Mouse (Mus musculus) thymus, adult 18-20 months (tissue): Measurements from ENCODE around the gene Rcl1.
A peak's percentile ranks its signal among the peaks of the same experiment; 100 is the strongest.

ENCODE experiments used
- DNase-seq, 2 experiments: peaks; one replicate each; pipeline ENCODE4 v3.0.0; 2022; ENCODE audit warnings: mixed read lengths in 2 of 2

The Rcl1 gene

DNA sequence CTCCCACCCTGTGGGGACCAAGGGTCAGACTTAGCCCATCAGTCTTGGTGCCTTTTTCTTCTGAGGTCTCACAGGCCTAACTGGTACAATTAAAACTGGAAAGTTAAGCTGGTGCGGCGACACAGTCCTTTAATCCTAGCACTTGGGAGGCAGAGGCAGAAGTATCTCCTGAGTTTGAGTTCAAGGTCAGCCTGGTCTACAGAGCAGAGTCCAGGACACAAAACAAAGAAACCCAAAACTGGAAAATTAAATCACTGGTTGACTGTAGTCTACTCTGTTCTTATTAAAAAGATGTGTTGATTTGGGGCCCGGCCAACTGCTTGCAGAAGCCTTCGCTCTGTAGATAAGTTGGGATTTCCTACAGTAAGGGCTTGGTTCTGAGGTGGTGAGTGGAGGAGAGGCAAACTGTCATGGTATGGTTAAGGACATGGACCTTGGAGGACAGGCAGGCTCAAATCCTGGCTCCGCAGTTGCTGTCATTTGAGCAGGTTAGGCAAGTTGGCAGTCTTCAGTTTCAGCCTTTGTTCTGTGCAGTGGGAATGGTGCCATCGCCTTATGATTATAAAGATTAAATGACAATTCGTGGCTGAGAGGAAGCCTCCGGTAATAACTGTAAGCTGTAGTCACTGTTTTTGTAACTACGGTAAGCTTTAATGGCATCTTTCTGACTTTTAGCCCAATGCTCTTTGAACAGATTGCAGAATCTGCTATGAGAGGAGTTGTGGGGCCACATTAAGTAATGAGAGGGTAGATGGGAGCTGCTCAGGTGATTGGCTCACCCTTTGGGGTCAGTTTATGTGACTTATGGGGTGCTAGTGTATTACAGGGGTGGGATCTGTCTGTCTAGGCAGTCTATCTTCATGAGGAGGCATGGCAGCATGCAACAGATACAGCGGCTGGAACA is 12.8 kb downstream of the Rcl1 start:
- no peak for DNase-seq

DNA sequence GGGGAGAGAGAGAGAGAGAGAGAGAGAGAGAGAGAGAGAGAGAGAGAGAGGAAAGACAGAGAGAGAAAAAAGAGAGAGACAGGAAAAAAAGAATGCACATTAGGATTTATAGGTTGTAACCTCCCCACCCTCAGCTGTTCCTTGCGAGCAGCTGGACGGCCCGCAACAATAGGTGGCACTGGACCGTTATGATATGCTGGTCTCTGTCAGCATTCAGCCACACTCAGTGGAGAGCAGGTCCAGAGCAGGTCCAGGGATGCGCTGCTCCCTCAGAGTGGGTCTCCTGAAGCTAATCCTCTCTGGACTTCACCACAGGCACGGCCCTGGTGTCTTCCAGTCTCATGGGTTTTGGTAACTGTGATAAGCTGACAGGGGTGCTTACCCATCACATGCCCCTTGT is 15.6 kb downstream of the Rcl1 start:
- DNase-seq = no peak

DNA sequence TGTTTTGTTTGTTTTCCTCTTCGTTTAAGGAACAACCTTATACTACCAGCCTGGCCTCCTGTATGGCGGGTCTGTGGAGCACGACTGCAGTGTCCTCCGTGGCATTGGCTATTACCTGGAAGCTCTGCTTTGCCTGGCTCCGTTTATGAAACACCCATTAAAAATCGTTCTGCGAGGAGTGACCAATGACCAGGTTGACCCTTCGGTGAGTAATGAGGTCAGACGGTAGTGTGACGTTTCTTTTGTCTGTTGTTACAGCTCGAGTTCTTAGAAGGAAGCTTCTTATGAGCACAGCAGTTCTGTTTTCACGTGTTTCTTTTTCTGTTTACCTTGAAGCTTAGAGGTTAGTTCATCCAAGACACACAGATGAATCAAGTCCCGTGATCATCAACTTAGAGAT is 17.0 kb downstream of the Rcl1 start:
- DNase-seq = no peak

DNA sequence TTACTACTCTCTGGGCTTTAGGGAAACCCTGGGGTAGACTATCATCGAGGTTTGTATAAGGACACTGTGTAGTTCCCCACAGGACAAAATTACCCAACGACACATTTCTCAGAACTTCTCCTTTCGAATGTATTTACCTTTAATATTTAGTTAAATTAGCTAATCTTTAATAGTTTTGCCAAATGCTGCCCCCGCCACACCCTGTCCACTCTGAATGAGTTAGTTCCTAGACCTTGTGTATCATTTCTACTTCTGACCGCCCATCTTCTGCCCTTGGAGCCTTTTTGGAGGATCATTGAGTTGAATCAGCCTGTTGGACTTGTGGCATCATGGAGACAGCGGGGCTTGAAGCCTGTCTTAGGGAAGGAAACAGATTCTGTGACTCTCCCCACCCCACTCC is 19.1 kb downstream of the Rcl1 start:
- DNase-seq = no peak

DNA sequence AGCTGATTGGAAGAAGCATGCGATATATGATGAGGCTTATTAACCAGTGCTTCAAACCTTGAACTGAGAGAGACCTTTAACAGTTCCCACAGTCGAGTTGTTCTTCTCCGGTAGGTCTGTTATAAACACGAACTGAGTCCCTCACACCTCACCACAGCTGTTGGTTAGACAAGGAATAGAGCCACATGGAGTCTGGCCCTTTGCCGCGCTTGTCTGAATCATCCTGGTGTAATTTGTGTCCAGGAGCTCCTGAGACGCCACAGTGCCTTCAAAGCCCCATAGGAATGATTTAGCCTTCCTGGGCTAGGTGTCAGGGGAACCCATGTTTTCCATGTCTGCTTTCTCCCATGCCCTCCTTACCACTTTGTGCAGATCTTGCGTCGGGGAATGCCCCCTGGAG is 20.2 kb downstream of the Rcl1 start:
- DNase-seq = no peak

DNA sequence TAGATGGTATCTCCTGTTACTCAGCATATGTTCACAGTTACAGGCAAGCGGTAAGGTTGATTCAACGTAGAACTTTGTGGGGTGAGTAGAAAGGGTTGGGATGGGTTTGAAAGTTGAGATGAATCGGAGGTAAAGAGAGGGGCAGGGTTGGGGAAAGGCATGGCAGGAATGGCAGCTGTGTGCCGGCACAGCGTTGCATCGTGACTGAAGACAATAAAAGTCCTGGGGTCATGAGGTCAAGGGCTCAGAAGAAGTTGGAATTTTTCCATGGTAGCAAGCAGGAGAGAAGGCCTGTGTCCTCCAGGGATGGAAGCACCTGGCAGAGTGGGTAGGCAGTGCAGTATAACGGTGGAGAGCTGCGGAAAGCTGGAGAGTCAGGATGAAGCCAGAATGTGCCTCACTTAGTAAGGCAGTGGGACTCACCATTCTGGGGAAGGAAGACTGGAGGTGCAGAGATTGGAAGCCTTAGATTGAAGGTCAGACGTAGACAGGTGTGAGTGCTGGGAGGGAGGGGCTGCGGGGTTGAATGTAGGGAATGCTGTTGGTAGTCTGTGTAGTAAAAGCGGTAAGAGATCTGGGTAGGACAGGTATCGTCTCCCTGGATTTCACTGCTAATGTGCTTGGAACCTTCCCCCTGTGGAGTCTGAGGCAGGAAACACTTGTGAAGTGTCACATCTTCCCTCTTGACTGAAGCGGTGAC is 23.9 kb downstream of the Rcl1 start:
- DNase-seq = no peak

DNA sequence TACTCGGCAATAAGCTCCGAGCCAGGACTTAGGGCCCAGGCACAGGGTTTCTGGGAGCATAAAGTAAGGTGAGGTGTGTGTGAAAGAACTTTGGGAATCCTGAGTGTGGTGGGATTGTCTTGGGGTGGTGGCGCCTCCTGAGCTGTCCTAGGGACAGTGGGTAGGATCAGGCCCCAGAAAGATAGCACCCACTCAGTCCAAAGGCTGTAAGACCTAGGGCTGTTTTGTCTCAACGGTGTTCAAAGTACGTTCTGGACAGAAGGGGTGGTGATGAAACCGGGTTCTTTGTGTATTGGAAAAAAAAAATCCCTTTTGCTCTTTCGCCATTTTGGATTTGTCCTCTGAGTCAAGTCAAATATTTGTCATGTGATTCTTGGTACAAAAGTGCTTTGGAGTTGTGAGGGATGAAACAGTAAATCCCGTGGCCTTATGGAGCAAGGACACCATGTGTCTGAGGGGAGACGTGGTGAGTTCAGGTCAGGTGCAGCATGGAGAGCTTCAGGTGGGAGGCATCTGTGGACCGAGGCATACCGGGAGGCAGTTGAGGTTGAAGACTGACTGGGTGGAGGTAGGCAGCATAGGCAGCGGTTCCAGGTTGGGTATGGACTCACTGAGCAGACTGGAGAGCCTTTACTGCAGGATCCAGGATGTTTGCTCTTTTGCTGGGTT is 25.3 kb downstream of the Rcl1 start:
- no peak for DNase-seq

DNA sequence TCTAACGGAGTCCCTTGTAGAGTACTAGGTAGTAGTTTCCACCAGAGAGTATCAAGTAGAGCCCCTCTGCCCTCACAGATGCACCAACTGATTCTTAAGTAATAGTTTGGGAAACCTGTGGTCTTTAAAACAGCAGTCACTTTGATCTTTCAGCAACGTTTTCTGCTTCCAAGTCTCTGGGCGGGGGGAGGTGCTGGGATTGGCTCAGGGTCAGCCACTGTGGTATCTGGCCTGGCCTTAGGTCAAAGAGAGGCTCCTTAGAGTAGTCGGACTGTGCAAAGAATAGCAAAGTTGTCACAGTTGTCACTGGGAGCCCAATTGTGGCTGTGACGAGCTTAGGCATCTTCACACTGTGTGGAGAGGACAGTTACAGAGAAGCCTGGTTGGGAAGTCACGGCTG is 26.2 kb downstream of the Rcl1 start:
- DNase-seq = no peak

DNA sequence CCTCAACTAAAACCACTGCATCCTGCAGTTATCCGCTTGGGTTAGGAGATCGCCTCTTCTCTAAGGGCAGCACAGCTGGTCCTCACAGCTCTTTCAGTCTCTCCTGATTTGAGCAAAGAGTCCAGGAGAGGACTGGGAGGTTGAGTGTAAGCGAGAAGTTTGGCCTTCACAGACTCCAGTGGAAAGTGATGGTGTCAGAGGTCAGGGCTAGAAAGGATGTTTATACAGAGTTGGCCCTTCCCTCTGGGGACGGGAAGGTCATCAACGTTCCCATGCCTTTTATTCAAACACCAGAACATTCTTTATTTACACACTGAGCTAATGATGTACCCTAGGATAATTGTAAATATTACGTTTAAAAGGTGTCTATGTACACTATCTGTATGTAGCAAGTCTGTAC is 27.0 kb downstream of the Rcl1 start:
- DNase-seq = no peak

DNA sequence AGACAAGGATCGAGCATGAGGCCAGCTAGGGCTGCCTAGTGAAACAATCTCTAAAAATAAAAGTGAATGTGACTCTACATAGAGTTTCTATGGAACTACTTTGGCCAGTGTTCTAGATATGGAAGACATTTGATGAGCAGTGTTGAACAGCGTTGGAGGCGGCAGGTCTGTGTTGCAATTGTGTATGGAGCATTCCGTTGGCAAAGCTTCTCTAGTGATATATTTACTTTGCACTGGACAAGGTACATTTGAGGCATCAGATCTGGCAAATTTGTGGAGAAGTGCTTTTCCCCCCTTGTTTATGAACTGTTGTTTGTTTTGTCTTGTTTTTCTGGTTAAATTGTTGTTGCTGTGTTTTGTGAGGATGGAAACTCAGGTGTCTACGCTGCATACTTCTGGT is 28.4 kb downstream of the Rcl1 start:
- no peak for DNase-seq

DNA sequence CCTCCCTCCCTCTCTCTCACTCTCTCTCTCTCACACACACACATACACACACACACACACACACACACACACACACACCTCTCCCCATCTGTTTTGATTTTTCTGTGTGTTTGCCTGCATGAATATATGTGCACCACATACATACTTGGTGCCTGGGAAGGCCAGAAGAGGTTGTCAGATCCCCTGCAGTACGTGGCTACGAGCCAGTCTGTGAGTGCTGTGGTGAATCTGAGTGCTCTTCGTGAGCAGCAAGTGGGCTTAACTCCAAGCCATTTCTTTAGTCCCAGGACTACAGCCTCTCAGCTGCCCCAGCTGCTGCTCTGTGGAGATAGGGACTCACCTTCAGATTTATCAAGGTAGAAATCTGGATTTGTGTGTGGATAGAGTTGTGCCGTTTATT is 30.0 kb downstream of the Rcl1 start:
- DNase-seq = no peak

DNA sequence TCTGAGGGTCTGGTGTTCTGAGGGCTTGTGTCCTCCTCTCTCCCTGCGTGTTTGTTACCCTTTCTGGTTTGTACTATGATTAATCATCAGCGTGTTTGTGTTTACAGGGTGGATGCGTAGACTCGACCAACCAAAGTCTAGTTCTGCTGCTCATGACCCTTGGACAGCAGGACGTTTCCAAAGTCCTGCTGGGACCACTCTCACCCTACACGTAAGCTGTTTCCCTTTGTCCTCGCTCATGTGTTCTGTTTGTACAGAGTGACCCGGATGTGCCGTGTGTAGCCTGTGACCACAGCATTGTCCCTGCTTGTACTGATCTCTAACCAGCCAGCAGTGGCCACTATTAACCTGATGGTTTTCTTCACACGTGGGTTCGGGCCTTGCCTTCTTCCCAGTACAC is 33.1 kb downstream of the Rcl1 start:
- no peak for DNase-seq

DNA sequence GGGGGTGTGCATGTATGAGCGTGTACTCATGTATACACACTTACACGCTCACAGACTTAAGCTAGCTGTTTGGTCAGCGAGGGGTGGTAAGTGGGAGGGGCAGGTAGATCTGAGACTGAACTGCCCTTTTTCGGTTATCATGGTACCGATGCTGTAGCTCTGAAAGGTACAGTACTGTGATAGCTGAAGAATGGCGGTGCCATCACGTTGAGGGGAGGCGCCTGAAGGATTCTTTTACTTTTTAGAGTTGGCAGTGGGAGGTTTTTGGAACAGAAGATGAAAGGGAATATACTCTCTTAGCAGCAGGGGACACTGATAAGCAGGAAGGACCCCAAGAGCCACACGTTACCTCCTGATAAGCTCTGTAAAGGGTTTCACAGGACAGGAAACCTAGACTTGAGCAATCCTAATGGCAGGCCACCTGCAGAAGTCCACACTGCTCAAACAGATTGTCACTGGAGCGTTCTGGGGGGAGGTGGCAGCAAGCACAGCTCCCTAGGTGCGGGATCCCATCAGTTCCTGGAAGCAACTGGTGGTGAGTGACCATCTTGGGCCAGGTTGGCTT is 34.1 kb downstream of the Rcl1 start:
- DNase-seq = no peak

DNA sequence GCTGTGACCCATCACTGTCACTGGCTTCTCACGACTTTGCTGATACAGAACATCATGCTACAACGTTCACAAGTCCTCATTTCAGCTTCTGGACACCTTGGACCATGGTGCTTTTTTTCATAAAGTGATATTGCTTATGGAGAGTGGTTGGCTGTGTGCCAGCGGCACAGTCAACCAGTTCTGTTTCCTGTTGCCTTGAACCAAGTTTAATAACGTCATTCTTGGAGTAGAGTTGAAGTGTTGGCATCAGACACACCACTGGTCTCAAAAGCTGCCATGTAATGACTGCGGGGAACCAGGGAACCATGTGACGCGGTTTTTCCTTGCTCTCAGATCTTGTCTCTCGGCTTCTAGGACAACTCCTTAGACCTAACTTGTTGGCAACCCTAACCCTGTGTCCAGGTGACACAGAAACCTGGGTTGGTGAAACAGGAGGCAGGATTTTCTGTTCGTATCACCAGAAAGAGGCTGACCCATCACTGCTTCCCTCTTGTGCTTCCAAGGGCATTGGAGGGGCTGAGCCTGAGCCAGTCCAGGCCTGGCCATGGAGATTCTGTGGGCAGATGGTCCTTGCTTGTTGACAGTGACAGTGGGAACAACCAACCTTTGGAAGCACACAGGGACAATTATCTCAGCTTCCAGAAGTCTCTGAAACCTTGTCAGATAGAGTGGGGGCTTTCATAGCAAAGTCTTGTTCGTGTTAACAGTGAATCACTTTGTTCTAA is 37.5 kb downstream of the Rcl1 start:
- no peak for DNase-seq

DNA sequence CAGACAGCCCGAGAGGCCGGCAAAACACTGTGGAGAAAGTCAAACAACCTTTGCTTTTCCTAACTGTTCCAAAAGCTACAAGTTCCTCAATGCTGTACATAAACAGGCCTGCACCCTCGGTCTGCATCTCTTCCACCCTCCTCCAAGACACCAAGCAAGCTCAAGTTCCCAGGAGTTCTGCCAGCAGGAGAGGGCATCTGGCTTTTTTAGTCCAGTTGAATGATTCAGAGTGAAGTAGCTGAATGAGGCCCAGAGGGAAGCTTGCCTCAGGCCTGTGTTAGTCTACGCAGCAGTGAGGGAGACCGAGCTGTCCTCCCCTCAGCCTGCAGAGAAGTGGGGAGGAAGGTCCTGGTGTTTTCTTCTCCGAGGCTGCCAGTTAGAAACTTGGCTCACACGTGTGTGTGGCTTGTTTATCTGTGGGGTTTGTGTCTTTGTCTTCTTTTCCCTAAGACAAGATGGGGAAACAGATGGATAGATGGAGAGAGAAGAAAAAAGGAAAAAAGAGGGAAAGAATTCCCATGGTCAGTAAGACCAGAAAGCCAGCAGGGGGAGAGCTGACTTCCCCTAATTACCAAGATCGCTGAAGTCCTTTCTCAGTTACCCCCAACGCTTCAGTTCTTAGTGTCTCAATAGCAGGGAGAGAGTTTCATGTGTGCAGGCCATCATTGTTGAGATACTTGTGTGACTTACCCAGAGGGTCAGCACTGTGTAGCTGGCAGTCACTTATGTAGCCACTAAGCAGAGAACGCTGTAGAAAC is 38.7 kb downstream of the Rcl1 start:
- DNase-seq = no peak

DNA sequence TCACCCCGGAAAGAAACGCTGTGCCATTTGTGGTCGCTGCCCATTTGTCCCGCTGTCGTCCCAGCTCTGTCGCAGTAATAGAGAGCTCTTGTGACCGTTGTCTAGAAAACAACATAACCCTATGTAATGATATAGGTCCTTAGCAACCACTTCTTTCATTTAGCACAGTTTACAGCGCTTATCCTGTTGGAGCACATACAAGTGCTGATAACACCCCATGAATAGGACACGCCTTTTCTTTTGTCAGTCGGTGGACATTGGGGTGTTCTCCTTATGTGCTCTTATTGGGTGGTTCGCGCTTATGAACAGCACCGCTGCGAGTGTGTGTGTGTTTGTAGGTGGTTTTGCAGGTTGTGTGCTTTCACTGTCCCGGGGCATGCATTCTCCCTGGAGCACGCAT is 39.8 kb downstream of the Rcl1 start:
- DNase-seq = no peak

DNA sequence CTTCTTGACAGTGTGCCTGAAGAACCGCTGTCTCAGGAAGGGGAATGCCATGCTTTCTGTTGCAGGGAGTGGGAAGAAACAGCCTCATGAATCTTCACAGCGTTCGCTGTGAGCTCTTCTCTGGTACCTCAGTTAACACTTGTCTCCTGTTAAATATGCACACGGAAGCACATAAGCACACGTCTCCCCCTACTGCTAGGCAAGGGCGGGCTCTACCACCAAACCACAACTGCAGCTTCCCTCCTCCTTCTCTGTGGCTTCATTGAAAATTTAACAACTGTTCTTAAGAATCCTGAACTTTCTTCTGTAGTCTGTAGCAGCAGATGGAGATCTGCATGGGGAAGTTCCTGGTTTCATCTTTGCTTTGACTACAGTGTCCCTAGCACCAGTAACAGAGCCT is 41.1 kb downstream of the Rcl1 start:
- DNase-seq = peak in 1 of 2 experiments; percentile 18

DNA sequence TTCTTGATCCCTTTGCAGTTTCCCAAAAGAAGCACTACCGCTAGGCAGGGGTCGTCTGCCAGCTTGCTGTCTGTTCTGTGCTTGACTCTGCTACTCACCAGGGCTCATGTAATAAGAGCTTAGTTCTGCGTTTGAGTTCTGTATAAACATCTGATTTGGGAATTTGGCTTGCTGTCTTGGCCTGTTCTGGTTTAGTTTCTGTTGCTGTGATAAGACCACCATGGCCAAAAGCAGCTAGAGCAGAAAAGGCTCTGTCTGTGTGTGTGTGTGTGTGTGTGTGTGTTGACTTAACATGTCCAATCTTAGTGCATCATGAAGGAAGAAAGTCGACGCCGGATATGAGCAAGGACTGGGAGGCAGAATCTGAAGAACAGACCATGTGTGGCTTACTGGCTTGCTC is 44.2 kb downstream of the Rcl1 start:
- DNase-seq = no peak

DNA sequence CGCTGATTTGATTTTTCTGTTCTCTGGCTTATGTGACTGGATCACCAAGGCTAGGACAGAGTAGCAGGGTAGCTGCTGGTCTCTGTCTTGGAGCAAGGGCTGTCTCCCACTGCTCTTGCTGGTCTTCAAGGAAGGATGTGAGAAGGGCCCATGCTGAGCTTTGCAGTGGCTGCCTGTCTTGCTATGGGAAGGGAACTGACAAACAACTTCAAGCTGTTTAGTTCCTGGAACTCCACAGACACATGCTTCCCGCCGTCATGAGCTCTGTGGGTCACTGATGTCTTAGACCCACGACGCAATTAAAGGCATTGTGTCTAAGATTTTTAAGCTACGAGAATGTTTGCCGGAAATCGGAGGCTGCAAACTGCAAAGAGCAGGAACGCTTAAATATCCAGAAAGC is 45.6 kb downstream of the Rcl1 start:
- no peak for DNase-seq

DNA sequence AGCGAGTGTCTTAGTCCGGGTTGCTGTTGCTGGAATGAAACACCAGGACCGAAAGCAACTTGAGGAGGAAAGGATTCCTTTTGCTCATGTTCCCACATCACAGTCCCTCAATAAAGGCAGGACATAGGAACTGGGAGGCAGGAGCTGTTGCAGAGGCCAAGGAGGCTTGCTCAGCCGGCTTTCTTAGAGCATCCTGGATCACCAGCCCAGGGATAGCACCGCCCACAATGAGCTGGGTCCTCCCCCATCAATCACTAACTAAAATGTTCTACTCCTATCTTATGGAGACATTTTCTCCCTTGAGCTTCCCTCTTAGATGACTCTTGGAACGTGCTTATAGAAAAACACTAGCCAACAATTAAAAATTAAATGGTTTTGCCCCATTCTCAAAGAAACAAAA is 48.4 kb downstream of the Rcl1 start:
- DNase-seq = no peak

DNA sequence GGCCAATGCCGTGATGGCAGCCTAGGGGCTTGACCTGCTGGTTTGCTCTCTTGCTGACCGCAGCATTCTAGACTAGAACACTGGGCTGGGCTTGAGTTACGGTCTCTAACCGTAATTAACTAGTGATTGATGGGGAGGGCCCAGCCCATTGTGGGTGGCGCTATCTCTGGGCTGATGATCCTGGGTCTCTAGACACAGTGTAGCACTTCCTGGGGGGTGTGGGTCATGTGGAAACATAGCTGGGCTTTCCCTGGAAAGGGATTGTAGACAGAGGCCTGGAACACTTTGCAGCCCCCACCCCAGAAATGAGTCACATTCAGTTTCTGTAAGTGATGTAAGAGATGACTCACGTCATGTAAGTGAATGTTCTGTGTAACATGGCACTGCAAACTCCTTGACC is 48.9 kb downstream of the Rcl1 start:
- no peak for DNase-seq

DNA sequence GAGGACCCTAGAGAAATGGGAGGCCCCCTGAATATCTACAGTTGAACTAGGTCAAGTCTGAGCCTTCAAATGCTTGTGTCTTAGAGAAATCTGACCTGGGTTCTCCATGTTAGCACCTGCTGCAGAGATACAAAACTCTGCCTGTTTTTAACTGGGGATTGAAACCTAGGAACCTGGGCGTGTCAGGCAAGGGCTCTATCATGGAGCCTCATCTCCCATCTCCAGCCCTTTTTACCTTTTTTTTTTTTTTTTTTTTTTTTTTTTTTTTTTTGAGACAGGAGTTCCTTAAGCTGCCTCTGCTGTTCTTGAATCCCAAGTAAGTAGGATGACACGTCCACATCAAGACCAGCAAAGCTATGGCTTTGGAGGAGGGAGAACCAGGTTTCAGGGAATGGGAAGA is 50.3 kb downstream of the Rcl1 start:
- DNase-seq = no peak
